Comparison of ENCODE assay signal across 15 mouse cellular contexts in genomic region chr11:115229021-115229930, GRCm38 (mm10). TPM values are rescaled to one million over a fixed set of nuclear protein-coding genes. Genes with fewer than 3 reads are reported as not detected.
DNase-seq lines count a peak whose midpoint lies in the region; TF ChIP-seq lines count a peak whose summit lies in the region.
"Had no signal": no experiment of that assay in that cellular context is flagged by ENCODE, and none has a peak within 500 bp of the region (broad histone marks: within the 10 kb centered on the region; RNA-seq: fewer than 3 reads in every experiment).

No protein-coding gene starts in this region.

- H3K4me1 ChIP-seq in ES-Bruce4 (ENCODE audit: control insufficient read depth, insufficient read depth, low read length) = peaks cover 5% of the 10 kb centered on the region
- peaks cover 7% of the 10 kb centered on the region for H3K4me1 ChIP-seq in heart, adult 2 months (ENCODE audit: control insufficient read depth, insufficient read depth, low read length)

- no peaks in the 10 kb centered on the region for H3K36me3 ChIP-seq in ES-Bruce4 (ENCODE audit: control insufficient read depth, insufficient read depth, low read length, poor library complexity, severe bottlenecking)
- H3K36me3 ChIP-seq in heart, adult 2 months (ENCODE audit: control insufficient read depth, insufficient read depth, low read length) = no peaks in the 10 kb centered on the region
- H3K36me3 ChIP-seq: hindbrain, embryonic 13.5 days had no signal

- peak overlapping the region; percentile 82 for H3K27ac ChIP-seq in gastrocnemius, adult 2 months
- no peak overlapping the region for H3K27ac ChIP-seq in ES-Bruce4 (ENCODE audit: insufficient read depth, low read length)
- H3K27ac ChIP-seq in heart, adult 2 months = no peak overlapping the region; the same call in 1 of the 2 replicates
- H3K27ac ChIP-seq: hindbrain, embryonic 13.5 days; macrophage had no signal

- no peak for TF ChIP-seq CTCF in gastrocnemius, adult 2 months (IDR thresholded peaks at IDR 0.05)
- no peak for TF ChIP-seq CTCF in ES-Bruce4 (IDR thresholded peaks at IDR 0.05; ENCODE audit: low read depth, low read length)
- no peak for TF ChIP-seq CTCF in heart, adult 2 months (IDR thresholded peaks at IDR 0.05)

- H3K9me3 ChIP-seq in ES-Bruce4 (replicated peaks; ENCODE audit: control insufficient read depth, insufficient read depth, low read length, poor library complexity, severe bottlenecking) = no peaks in the 10 kb centered on the region
- H3K9me3 ChIP-seq: hindbrain, embryonic 13.5 days had no signal

- TF ChIP-seq POLR2A in ES-Bruce4 (IDR thresholded peaks at IDR 0.05; ENCODE audit: insufficient read depth, low read length) = no peak
- no peak for TF ChIP-seq POLR2A in heart, adult 2 months (IDR thresholded peaks at IDR 0.05; ENCODE audit: insufficient read depth, low read depth, low read length)

- H3K9ac ChIP-seq in ES-Bruce4 (ENCODE audit: low read depth, poor library complexity, severe bottlenecking) = no peak overlapping the region
- no peak overlapping the region for H3K9ac ChIP-seq in heart, adult 2 months (ENCODE audit: low read depth, low read length)
- H3K9ac ChIP-seq: hindbrain, embryonic 13.5 days; liver, postnatal 0 days had no signal

- H3K4me3 ChIP-seq in gastrocnemius, adult 2 months = peak overlapping the region; percentile 19
- H3K4me3 ChIP-seq in ES-Bruce4 (ENCODE audit: low read depth, low read length) = no peak overlapping the region
- H3K4me3 ChIP-seq in heart, adult 2 months = no peak overlapping the region
- H3K4me3 ChIP-seq: hindbrain, embryonic 13.5 days had no signal

- peak; percentile 77 for DNase-seq in gastrocnemius, adult 2 months
- no peak for DNase-seq in gastrocnemius, postnatal 36 days
- peak in 1 of 2 experiments; percentile 62 for DNase-seq in heart, adult 2 months
- DNase-seq in heart, postnatal 10 days = peak; percentile 60 to 75
- DNase-seq in ovary, postnatal 14 days (ENCODE audit: low spot score) = no peak
- DNase-seq in kidney, postnatal 10 days = no peak
- DNase-seq in kidney, adult 18-20 months = no peak
- DNase-seq: adrenal gland, postnatal 25 days; cerebellum, postnatal 10 days; kidney, postnatal 4 days; liver, postnatal 0 days; midbrain, embryonic 14.5 days had no signal

- intact Hi-C loops in gastrocnemius, adult 2 months (cut with DNase I) = no loop called here
- intact Hi-C loops in gastrocnemius, postnatal 36 days (cut with DNase I) = no loop called here
- intact Hi-C loops in heart, adult 2 months (cut with DNase I) = no loop called here
- intact Hi-C loops in heart, postnatal 10 days (cut with DNase I) = no loop called here

- H3K27me3 ChIP-seq in ES-Bruce4 (ENCODE audit: control insufficient read depth, insufficient read depth, low read length, poor library complexity, severe bottlenecking) = no peaks in the 10 kb centered on the region
- H3K27me3 ChIP-seq in heart, adult 2 months (ENCODE audit: control insufficient read depth, insufficient read depth, low read length) = no peaks in the 10 kb centered on the region

- 0 out of 2 replicates have a peak, but pooled peaks have one; percentile 22 for TF ChIP-seq EP300 in ES-Bruce4 (IDR thresholded peaks at IDR 0.05; ENCODE audit: insufficient read depth, low read depth, low read length)
- peak; percentile 55; the same call in 1 of the 2 replicates for TF ChIP-seq EP300 in heart, adult 2 months (IDR thresholded peaks at IDR 0.05; ENCODE audit: insufficient read depth, low read depth, low read length)

- WGBS in heart, adult 2 months = 50% methylated on average over 15 of the region's 15 CpGs

- no peaks in the 10 kb centered on the region for H3K79me2 ChIP-seq in heart, adult 2 months (replicated peaks; ENCODE audit: control insufficient read depth, insufficient read depth, low read length)

RNA-seq across cellular contexts. Expression of gene Grin2c, which starts 37.8 kb away (rescaled TPM):
- total RNA-seq in gastrocnemius, adult 2 months (2021) = under 1 TPM in 1 of 2 experiments, not detected in 1; 0.06 TPM
- not detected for total RNA-seq in gastrocnemius, postnatal 36 days (2021)
- polyA plus RNA-seq in ES-Bruce4 (2011; ENCODE audit: insufficient read depth, insufficient read length, low read depth, missing spikeins) = 0.13 TPM in 1 of 2 replicates, not detected in the other
- total RNA-seq in heart, adult 2 months (2021) = under 1 TPM; 0.25 to 0.26 TPM
- 1.6 and 2.0 TPM in 2 replicates for polyA plus RNA-seq in heart, adult 2 months (2012; rRNA removed)
- total RNA-seq in heart, postnatal 10 days (2021) = not detected
- polyA plus RNA-seq: macrophage had no signal

RNA-seq across cellular contexts. Expression of gene Nat9, which starts 41.6 kb away (rescaled TPM):
- 10 to 100 TPM; 12.7 to 16.3 TPM for total RNA-seq in gastrocnemius, adult 2 months (2021)
- total RNA-seq in gastrocnemius, postnatal 36 days (2021) = 10 to 100 TPM; 10.6 to 12.9 TPM
- polyA plus RNA-seq in ES-Bruce4 (2011; ENCODE audit: insufficient read depth, insufficient read length, low read depth, missing spikeins) = 13.1 and 16.2 TPM in 2 replicates
- 10 to 100 TPM; 18.5 to 23.6 TPM for total RNA-seq in heart, adult 2 months (2021)
- polyA plus RNA-seq in heart, adult 2 months (2012; rRNA removed) = 20.2 and 31.5 TPM in 2 replicates
- 10 to 100 TPM; 14.8 to 19.9 TPM for total RNA-seq in heart, postnatal 10 days (2021)

RNA-seq across cellular contexts. Expression of gene Tmem104, which starts 42.0 kb away (rescaled TPM):
- total RNA-seq in gastrocnemius, adult 2 months (2021) = 1 to 10 TPM; 7.3 to 7.4 TPM
- total RNA-seq in gastrocnemius, postnatal 36 days (2021) = 1 to 10 TPM; 4.5 to 6.0 TPM
- polyA plus RNA-seq in ES-Bruce4 (2011; ENCODE audit: insufficient read depth, insufficient read length, low read depth, missing spikeins) = 4.8 and 8.0 TPM in 2 replicates
- total RNA-seq in heart, adult 2 months (2021) = 10 to 100 TPM in 1 of 2 experiments, 1 to 10 TPM in 1; 8.8 to 11.6 TPM
- polyA plus RNA-seq in heart, adult 2 months (2012; rRNA removed) = 8.6 and 9.9 TPM in 2 replicates
- 10 to 100 TPM; 10.9 TPM for total RNA-seq in heart, postnatal 10 days (2021)

RNA-seq across cellular contexts. Expression of gene Fdxr, which starts 47.6 kb away (rescaled TPM):
- 1 to 10 TPM; 2.9 to 4.4 TPM for total RNA-seq in gastrocnemius, adult 2 months (2021)
- 1 to 10 TPM; 3.6 to 4.4 TPM for total RNA-seq in gastrocnemius, postnatal 36 days (2021)
- polyA plus RNA-seq in ES-Bruce4 (2011; ENCODE audit: insufficient read depth, insufficient read length, low read depth, missing spikeins) = 11.6 and 12.8 TPM in 2 replicates
- 1 to 10 TPM; 7.1 to 8.8 TPM for total RNA-seq in heart, adult 2 months (2021)
- polyA plus RNA-seq in heart, adult 2 months (2012; rRNA removed) = 8.4 and 8.7 TPM in 2 replicates
- 1 to 10 TPM; 7.7 to 9.1 TPM for total RNA-seq in heart, postnatal 10 days (2021)

Comparison
In these comparisons a context has a peak if more than half of its experiments do, and no peak if none do; other contexts are left out.
1. DNase-seq: peak in gastrocnemius, adult 2 months (single experiment) and heart, postnatal 10 days (2 of 2); none in gastrocnemius, postnatal 36 days (0 of 2), ovary, postnatal 14 days (single experiment), kidney, postnatal 10 days (single experiment) and kidney, adult 18-20 months (single experiment).